Mouse (Mus musculus): ENCODE measurements around the gene 4933411K16Rik. TPM values are rescaled to one million over a fixed set of nuclear protein-coding genes. Genes with fewer than 3 reads are reported as not detected.

The 4933411K16Rik gene
- not detected in 2 replicates for total RNA-seq (2015; ENCODE audit: low replicate concordance)
- 0.42 TPM in 1 of 2 replicates, not detected in the other for total RNA-seq (2017; ENCODE audit: low replicate concordance)

DNA sequence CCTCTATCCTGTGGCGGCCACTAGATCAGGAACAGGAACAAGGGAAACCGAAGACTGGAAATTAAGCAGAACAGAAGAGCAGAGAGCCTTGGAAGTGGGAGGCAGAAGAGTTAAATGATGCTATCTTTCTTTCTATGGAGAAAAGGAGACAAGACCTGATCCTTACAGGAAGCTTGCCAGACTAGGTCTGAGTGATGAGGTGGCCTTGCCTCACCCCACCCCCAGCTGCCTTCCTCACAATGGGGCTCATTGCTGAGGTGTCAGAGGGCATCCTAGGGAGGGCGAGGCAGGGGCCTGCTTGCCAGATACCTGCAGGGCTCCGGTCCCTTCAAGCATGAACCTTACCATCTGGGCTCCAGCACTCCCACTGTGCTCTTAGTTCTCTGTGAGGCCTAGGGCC, at the start of gene 4933411K16Rik:
TSS of gene 4933411K16Rik (plus strand) at position 301 of the 400 bp plus-strand sequence.
- ATAC-seq (replicated peaks; ENCODE audit: low FRiP score, poor library complexity, severe bottlenecking), result no peak

DNA sequence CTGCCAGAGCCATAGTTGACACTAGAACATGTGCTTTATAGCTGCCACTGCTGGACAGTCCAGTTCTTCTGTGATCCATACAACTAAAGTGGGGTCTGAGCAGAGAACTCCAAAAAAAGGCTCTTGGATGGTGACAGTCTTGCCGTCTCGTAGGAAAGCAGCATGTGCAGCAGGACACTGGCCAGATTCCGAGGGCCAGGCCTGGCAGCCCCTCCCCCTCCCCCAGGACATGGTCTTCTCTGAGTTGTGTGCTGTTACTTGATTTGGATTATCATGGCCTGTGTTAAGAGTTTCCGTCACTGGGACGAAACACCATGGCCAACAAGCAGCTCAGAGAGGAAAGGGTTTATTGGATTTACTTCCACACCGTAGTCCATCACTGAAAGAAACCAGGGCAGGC, 47.8 kb upstream of the 4933411K16Rik start:
- no peak for ATAC-seq (replicated peaks; ENCODE audit: low FRiP score, poor library complexity, severe bottlenecking)

DNA sequence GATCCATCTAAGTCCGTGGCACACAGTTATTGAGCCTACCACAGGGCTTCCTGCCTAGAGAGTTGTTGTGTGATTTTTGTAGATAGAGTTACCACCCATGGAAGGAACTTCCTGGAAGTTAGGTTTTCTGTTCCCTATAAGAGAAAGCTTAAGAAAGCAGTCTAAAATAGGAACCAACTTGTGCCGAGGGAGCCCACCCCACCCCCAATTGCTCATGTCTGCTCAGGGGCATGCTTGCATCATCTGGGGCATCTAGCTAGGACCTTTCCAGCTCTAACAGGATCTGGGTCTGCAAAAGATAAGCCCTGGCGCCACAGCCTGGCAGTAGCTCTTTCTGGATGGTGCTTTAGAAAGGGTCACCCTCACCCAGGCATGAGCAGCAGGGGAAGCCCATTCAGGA, 46.4 kb upstream of the 4933411K16Rik start:
- no peak for ATAC-seq (replicated peaks; ENCODE audit: low FRiP score, poor library complexity, severe bottlenecking)

DNA sequence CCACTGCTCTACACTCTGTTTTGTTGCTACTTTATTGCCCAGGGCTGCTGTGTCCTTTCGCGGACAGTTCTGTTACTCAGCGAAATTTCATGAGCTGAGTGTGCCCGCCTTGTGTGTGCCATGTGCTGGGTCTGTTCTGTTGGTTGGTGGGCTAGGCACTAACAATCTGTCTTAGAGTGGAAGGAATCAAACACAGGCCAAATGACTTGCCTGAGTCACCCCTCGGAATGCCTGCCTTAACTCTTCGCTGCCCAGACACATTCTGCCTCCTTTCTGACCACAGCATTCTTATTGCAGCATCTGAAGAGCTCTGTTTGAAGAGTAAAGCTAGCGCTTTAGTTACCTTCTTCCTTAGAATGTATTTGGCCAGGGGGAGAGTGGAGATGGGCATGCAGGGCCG, 45.5 kb upstream of the 4933411K16Rik start:
- ATAC-seq (replicated peaks; ENCODE audit: low FRiP score, poor library complexity, severe bottlenecking), result no peak

DNA sequence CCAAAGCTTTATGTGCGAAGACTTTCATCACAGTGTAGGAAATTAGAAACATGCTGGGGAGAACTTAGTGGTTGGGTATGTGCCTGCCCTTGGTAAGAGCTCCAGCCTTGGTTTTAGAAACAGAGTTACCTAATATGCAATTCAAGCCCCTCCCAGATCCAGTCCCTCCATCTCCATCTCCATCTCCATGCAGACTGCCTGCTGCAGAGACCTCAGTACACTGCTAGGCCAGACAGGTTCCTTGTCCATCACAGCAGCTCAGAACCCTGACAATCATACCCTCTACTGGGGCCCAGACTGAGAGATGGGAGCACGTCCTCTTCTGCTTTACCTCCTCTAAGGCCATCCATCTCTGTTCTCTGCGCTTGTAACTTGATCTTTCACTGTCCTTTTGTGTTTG, 43.5 kb upstream of the 4933411K16Rik start:
- no peak for ATAC-seq (replicated peaks; ENCODE audit: low FRiP score, poor library complexity, severe bottlenecking)

DNA sequence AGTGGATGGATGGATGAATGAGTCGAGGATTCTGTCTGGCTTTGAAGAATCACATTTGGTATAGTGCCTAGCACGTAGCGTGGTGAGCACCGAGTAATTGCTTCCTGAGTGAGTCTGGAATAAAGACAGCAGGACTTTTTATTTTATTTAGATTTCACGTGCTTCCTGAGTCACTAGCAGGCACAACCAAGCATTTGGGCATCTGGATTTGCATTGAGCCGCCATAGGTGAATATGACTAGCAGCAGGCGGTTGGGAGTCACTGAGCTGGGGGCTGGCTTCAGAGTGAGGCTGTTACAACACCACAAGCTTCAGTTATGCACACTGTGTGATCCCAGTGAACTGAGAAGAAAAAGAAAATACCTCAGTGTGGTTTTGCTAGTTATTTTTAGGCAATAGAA, 43.0 kb upstream of the 4933411K16Rik start:
- ATAC-seq (replicated peaks; ENCODE audit: low FRiP score, poor library complexity, severe bottlenecking), result no peak

DNA sequence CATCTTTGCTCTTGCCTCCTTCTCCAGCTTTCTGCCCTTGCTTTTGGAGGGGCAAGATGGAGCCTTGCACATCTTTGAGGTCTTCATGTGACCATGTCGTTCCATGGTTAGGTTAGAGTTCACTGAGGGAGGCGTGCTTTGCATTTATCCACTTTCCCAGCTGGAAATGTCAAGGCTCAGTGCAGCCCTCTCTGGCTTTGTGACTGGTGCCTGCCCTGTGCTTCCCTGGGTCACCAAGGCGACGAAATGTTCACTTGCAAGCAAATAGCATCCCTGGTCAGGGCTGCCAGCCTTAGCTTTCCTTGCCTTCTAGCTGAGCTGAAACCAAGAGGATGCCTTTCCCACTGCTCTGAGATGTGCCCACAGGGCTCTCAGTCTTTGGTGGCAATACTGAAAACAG, 41.6 kb upstream of the 4933411K16Rik start:
- ATAC-seq (replicated peaks; ENCODE audit: low FRiP score, poor library complexity, severe bottlenecking), result no peak

DNA sequence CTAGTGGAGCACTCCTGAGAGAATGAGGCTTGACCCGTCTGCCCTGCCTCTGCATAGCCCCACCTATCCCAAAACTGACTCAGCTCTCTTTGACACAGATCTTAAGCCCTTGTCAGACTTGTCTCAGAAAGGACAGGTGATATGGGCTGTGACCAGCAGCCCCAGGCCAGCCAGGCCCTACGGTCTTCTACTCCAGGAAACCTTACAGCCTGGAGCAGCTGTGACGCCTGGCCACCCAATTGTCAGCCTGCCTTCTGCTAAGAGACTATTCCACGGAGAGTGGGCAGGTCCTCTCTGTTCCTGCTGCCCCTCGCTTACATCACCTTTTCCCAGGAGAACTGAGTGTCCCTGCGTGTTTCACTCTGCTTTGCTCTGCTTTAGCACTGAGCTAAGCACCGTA, 40.9 kb upstream of the 4933411K16Rik start:
- no peak for ATAC-seq (replicated peaks; ENCODE audit: low FRiP score, poor library complexity, severe bottlenecking)

DNA sequence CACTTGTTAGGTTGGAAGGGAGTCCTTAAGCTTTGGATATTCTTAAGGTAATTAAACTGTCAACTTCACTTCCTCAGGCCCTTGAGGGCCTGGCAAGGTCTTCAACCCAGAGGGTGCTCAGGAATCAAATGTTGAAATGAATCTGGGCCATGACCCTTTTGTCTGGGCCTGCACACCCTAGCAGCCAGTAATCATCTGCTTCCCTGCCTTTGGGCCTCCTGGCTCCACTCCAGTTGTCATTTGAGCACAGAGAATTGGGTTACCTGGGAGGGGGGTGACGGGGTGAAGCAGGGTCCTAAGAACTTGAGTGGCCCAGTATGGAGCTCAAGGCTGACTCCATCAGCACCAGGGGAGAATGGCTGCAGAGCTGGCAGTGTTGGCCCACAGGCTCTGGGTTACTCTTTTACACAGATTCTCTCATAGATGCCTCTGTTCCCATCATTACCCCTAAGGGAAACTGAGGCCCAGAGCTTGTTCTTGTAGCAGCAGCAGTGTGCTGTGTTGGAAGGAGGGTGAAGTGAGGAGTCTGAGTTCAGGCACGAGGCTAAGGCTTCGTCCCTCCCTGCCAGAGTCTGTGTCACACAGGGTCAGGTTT, 37.7 kb upstream of the 4933411K16Rik start:
- ATAC-seq (replicated peaks; ENCODE audit: low FRiP score, poor library complexity, severe bottlenecking), result no peak

DNA sequence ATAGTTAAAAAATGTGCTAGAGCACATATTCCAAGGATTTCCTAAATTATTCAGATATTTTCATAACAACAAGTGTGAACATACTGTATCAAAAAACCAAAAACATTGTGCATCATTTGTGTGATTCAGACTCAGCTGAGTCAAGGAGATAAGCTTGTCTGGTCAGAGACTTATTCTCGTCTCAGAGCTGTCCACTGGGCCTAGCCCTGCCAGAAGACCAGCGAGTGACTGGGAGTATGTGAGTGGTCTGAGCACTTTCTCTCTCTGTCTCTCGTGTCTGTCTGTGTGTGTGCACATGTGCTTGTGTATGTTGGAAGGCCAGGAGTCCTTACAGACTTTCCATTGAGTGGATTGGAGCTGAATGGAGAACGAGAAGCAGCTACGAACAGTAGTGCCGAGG, 37.0 kb upstream of the 4933411K16Rik start:
- no peak for ATAC-seq (replicated peaks; ENCODE audit: low FRiP score, poor library complexity, severe bottlenecking)

DNA sequence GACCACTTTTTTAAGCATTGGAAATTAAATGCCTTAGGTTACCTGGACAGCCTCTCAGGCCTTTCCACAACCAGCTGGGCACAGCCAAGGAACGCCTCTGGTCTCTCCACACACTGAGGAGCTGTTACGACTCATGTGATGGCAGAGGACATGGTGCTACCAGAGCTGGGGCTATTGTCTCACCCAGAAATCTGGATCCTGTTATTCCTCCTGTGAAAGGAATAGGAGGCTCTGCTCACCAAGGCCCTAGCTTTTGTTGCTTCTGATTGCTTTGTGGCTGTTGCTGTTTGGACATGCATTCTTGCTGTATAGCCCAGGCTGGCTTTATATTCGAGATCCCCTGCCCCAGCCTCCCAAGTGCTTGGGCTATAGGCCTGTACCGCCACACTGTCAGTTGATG, 35.8 kb upstream of the 4933411K16Rik start:
- ATAC-seq (replicated peaks; ENCODE audit: low FRiP score, poor library complexity, severe bottlenecking), result no peak

DNA sequence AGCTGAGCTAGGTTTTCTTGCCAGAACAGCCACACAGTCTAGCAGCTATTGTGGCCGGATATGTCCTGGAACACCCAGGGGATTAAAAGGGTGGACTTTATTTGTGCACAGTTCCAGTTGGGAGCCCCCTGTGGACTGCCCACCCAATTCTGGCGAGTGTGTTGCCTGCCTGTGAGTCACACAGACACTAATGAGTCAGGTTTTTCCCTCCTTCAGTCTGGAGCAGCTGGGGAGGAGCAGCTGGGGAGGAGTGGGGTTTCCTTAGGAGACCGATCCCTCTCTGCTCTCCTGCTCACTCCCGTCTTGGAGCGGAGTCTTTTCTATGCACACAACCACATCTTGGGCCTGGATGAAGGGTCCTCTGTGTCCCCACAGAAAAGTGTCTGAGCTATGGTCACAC, 35.2 kb upstream of the 4933411K16Rik start:
- ATAC-seq (replicated peaks; ENCODE audit: low FRiP score, poor library complexity, severe bottlenecking), result no peak

DNA sequence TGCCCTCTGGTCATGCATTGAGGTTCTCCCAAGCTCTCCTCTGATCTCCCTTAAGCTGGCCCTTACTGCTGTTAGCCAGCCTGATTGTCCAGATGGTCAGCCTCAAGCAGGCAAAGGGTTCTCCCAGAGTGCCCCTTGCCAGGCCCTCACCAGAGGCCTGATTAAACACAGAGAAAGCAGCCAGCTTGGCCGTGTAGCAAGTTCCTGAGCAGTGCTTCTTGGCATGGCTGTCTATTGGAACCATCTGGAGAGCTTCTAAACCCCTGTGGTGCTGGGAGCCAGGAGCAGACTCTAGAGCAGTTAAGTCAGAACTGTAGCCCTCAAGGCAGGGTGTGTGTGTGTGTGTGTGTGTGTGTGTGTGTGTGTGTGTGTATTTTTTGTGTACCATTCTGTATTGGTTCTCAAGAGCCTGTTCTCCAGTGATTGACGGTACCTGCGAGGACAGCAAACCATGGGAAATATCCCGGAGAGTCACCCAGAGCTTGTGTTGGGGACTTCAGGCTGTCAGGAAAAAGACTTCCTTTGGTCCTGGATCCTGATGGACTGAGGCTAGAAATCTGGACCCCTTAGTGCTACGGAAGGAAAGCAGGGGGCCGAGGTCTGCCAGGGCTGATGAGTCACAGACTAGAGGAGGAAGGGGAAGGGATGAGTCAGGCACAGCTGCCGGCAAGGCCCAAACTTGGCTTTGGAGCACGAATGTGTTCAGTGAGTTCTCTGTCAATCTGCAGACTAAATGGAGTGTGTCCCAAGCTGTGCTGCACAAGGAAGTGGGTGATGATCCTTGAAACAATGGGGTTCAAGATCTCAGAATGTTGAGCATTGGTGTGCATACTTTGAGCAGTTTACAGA, 34.4 kb upstream of the 4933411K16Rik start:
- no peak for ATAC-seq (replicated peaks; ENCODE audit: low FRiP score, poor library complexity, severe bottlenecking)

DNA sequence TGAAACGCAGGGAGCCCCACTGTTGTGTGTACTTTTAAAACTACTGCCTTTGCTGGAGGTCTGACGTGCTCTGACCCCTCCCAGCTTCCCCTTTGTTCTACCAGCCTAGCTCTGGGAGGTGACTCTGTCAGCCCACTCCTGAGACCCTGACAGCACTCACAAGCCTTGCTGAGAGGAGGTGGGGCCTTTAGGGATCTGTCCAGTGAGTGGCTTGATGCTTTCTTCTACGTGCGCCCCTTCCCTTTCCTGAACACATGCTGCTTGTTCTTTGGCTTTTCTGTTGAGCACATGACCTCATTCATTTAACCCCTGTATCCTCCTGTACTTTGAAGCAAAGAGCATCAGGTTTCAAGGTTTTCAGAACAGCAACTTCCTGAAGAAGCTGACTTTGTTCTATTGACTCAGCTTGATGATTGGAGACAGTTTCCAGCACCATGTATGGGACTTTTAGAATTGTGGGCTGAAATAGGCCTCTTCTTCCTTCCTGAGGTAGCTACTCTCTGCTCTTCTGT, 33.0 kb upstream of the 4933411K16Rik start:
- no peak for ATAC-seq (replicated peaks; ENCODE audit: low FRiP score, poor library complexity, severe bottlenecking)

DNA sequence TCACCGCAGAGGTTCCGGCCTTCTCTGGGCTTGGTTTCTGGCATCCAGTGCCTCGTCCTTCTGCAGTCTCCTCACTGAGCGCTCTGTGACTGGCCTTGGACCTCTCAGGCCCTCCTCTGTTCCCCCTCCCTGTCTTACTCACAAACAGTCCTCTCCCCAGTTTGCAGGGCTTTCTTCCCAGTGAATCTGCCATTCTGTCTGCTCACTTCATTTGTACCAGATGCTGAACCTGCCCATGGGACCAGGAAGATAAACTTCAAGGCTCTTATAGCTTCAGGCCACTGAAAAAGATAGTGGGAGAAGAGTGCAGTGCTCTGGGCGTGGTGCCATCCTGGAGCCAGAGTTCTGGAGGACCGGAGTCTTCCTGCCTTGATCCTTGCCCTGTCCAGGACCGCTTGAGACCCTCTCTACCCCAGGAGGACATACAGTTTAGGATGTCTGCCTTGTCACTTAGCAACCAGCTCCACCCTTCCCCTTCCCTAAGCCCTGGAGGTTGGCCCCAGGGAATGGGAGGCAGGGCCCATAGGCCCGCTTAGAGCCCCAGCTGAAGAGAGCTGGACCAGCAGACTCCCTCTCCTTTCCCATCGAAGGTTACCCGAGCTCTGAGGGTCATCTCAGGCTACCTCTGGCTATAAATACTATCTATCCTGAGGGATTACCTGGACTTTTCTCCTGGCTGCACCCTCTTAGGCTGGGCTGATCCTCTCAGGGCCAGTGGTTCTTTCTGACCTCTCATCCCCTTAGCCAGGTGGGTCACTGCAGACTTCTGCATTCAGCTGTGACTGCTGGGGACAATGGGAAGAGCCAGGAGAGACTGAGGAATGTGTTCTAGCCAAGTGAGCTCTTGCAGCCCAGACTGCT, 30.1 kb upstream of the 4933411K16Rik start:
- no peak for ATAC-seq (replicated peaks; ENCODE audit: low FRiP score, poor library complexity, severe bottlenecking)

DNA sequence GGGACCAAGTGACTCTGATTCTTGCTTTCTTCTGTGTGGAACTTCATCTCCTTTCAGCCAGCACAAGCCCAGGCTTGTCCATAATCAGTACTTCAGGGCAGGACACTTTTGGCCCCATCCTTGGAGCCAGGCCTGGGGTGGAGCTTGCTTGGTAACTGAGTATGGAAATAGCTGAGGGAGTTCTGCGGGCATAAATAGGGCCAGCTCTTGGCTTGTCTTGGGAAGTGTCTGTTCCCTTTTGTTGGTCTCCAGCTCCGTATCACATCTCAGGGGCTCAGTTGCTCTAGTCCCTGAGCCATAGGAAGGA, 29.6 kb upstream of the 4933411K16Rik start:
- ATAC-seq (replicated peaks; ENCODE audit: low FRiP score, poor library complexity, severe bottlenecking), result no peak

DNA sequence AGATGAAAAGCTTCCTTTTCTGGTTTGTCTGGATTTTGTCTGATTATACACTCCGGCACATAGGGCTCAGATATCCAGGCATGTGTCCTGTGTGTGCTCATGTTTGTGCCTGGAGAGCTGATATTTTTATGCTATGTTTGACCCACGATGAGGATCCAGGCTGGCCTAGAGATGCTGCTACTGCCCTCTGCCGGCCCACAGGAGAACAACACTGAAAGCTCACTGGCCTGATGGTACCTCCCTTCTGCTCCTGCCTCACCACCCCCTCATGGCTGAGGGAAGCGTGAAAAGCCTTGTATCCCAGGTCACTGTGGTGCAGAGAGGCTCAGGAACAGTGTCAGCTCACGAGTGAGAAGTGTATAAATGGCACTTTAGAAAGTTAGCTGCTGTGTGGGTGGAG, 25.9 kb upstream of the 4933411K16Rik start:
- peak; percentile 86 for ATAC-seq (replicated peaks; ENCODE audit: low FRiP score, poor library complexity, severe bottlenecking)

DNA sequence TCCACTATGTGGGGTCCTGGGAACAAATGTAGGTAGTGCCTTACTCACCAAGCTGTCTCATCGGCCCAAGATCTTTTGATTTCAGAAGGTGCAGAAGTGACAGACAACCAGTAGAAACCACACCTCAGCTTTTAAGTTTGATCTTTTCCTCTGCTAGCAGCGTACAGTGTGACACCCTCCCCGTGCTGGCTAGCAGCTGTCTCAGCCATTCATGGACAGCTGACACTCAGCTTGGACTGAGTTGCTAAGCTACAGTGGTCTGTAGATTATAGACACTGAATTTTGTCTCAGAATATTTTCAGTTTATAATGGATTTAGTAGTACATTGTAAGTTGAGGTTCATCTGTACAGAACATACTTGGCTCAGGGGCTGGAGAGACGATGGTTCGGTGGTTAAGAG, 20.9 kb upstream of the 4933411K16Rik start:
- ATAC-seq (replicated peaks; ENCODE audit: low FRiP score, poor library complexity, severe bottlenecking), result no peak

DNA sequence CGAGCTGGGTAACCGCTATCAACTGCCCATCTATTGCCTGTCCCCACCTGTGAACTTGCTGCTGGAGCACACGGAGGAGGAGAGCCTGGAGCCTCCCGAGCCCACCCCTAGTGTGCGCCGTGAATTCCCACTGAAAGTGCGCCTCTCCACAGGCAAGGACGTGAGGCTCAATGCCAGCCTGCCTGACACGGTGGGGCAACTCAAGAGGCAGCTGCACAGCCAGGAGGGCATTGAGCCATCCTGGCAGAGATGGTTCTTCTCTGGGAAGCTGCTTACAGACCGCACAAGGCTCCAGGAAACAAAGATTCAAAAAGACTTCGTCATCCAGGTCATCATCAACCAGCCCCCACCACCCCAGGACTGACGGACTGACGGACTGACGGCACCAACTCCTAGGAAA, 18.4 kb upstream of the 4933411K16Rik start:
- ATAC-seq (replicated peaks; ENCODE audit: low FRiP score, poor library complexity, severe bottlenecking), result no peak

DNA sequence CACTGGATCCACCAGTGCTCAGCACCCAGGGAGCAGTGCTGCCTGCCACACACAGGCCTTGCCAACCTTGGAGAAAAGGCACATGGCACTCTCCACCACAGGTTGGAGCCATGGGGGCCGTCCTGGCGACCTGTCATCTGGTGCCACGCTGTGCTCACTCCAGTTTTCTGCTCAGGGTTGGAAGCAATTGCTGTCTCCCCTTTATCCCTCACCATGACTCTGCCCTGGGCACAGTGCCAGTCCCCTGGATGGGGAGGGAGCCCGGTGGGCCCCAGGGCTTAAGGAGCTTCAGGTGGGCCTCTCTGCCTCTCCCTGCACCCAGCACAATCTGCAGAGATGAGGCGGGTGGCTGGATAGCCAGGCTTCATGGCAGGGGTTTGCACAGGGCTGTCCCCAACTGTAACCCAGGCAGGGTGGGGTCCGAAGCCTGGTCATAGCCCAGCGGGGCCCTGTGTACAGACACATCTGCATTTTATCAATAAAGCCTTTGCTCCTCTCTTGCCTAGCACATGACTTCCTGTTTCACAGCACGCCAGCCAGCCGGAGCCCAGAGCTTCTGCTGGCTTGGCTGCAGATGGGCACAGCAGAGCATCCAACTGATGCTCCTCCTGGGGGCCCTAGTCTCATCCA, 17.8 kb upstream of the 4933411K16Rik start:
- no peak for ATAC-seq (replicated peaks; ENCODE audit: low FRiP score, poor library complexity, severe bottlenecking)
